Mouse (Mus musculus): ENCODE measurements around the gene Olfr385. TPM values are rescaled to one million over a fixed set of nuclear protein-coding genes. Genes with fewer than 3 reads are reported as not detected.
"Not testable (repeated sequence)": the region's sequence is repeated elsewhere in the genome, so short reads cannot be mapped to it uniquely, and the experiment has no call there.

Gene Olfr385
- total RNA-seq (2015; ENCODE audit: low replicate concordance) (not detected in 2 replicates), total RNA-seq (2017; ENCODE audit: low replicate concordance) (not detected in 2 replicates)

- no peak for ATAC-seq (replicated peaks; ENCODE audit: low FRiP score, poor library complexity, severe bottlenecking)
Measured at GRCm38 (mm10) chr11:73592908-73593307, at the start of gene Olfr385. Olfr385 (minus strand) TSS chr11:73593008.

DNA sequence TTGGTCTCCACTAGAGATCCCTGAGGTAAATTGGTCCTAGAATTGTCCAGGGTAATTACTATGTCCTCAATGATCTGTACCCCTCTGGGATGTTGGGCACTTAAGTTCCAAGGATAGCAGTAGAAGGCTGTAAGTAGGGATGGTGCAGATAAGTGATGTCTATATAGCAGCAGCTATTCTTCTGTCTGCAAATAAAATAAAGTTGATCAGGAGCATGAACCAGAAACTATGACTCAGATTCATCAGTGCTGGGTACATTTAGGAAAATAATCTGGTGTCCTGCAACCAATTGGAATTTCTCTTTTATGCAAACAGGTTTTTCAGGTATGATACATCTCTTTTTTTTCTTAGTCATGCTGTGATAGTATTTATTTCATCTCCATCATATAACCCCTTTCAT is 5.5 kb upstream of the Olfr385 start, which contains the start of gene Olfr384:
TSS of gene Olfr384 (plus strand) at position 301 of the 400 bp plus-strand sequence.
- no peak for ATAC-seq (replicated peaks; ENCODE audit: low FRiP score, poor library complexity, severe bottlenecking)

DNA sequence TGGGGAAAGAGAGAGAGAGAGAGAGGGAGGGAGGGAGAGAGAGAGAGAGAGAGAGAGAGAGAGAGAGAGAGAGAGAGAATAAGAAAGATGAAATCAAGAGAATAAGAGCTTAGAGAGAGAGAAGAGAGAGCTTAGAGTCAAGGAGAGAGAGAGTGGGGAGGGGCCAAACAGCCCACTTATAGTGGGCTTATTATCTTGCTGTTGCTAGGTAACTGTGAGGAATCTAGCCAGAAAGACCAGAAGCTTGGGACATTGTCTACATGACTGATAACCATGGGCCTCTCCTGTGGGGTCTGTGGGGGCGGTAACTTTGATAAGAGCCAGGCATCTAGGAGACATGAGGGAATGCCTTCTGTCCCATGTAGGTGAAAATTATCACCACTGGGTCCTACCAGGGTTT is 9.6 kb downstream of the Olfr385 start:
- ATAC-seq (replicated peaks; ENCODE audit: low FRiP score, poor library complexity, severe bottlenecking): not testable (repeated sequence)

- ATAC-seq (replicated peaks; ENCODE audit: low FRiP score, poor library complexity, severe bottlenecking): no peak
Measured at GRCm38 (mm10) chr11:73579871-73580270, 12.9 kb downstream of the Olfr385 start.

Other genes with a start within 250 kb of the Olfr385 start
- gene Olfr20, start 242.2 kb downstream of the Olfr385 start, total RNA-seq (2015; ENCODE audit: low replicate concordance): not detected in 2 replicates
- not detected in 2 replicates for gene Olfr20, start 242.2 kb downstream of the Olfr385 start, total RNA-seq (2017; ENCODE audit: low replicate concordance)
- not detected in 2 replicates for gene Olfr376, start 221.8 kb downstream of the Olfr385 start, total RNA-seq (2015; ENCODE audit: low replicate concordance)
- gene Olfr376, start 221.8 kb downstream of the Olfr385 start, total RNA-seq (2017; ENCODE audit: low replicate concordance): not detected in 2 replicates
- not detected in 2 replicates for gene Olfr1, start 193.4 kb downstream of the Olfr385 start, total RNA-seq (2015; ENCODE audit: low replicate concordance)
- gene Olfr1, start 193.4 kb downstream of the Olfr385 start, total RNA-seq (2017; ENCODE audit: low replicate concordance): not detected in 2 replicates
- not detected in 2 replicates for gene Olfr378, start 164.5 kb downstream of the Olfr385 start, total RNA-seq (2015; ENCODE audit: low replicate concordance)
- gene Olfr378, start 164.5 kb downstream of the Olfr385 start, total RNA-seq (2017; ENCODE audit: low replicate concordance): not detected in 2 replicates
- not detected in 2 replicates for gene Olfr380, start 135.5 kb downstream of the Olfr385 start, total RNA-seq (2015; ENCODE audit: low replicate concordance)
- not detected in 2 replicates for gene Olfr380, start 135.5 kb downstream of the Olfr385 start, total RNA-seq (2017; ENCODE audit: low replicate concordance)
- not detected in 2 replicates for gene Olfr381, start 101.4 kb downstream of the Olfr385 start, total RNA-seq (2015; ENCODE audit: low replicate concordance)
- not detected in 2 replicates for gene Olfr381, start 101.4 kb downstream of the Olfr385 start, total RNA-seq (2017; ENCODE audit: low replicate concordance)
- not detected in 2 replicates for gene Olfr382, start 75.8 kb downstream of the Olfr385 start, total RNA-seq (2015; ENCODE audit: low replicate concordance)
- not detected in 2 replicates for gene Olfr382, start 75.8 kb downstream of the Olfr385 start, total RNA-seq (2017; ENCODE audit: low replicate concordance)
- not detected in 2 replicates for gene Olfr384, start 5.6 kb upstream of the Olfr385 start, total RNA-seq (2015; ENCODE audit: low replicate concordance)
- not detected in 2 replicates for gene Olfr384, start 5.6 kb upstream of the Olfr385 start, total RNA-seq (2017; ENCODE audit: low replicate concordance)
- not detected in 2 replicates for gene Zfp735, start 95.8 kb upstream of the Olfr385 start, total RNA-seq (2015; ENCODE audit: low replicate concordance)
- gene Zfp735, start 95.8 kb upstream of the Olfr385 start, total RNA-seq (2017; ENCODE audit: low replicate concordance): not detected in 2 replicates
- not detected in 2 replicates for gene Olfr389, start 187.7 kb upstream of the Olfr385 start, total RNA-seq (2015; ENCODE audit: low replicate concordance)
- not detected in 2 replicates for gene Olfr389, start 187.7 kb upstream of the Olfr385 start, total RNA-seq (2017; ENCODE audit: low replicate concordance)
- gene Olfr390, start 190.0 kb upstream of the Olfr385 start, total RNA-seq (2015; ENCODE audit: low replicate concordance): not detected in 2 replicates
- gene Olfr390, start 190.0 kb upstream of the Olfr385 start, total RNA-seq (2017; ENCODE audit: low replicate concordance): not detected in 2 replicates
- not detected in 2 replicates for gene Olfr391-ps, start 210.0 kb upstream of the Olfr385 start, total RNA-seq (2015; ENCODE audit: low replicate concordance)
- not detected in 2 replicates for gene Olfr391-ps, start 210.0 kb upstream of the Olfr385 start, total RNA-seq (2017; ENCODE audit: low replicate concordance)
- not detected in 2 replicates for gene Olfr392, start 224.0 kb upstream of the Olfr385 start, total RNA-seq (2015; ENCODE audit: low replicate concordance)
- 0.51 TPM in 1 of 2 replicates, not detected in the other for gene Olfr392, start 224.0 kb upstream of the Olfr385 start, total RNA-seq (2017; ENCODE audit: low replicate concordance)

Measured in erythroblast, adult 5-6 weeks (primary cell).